Mouse (Mus musculus): ENCODE measurements around the gene Dip2b.

- TF ChIP-seq CTCF (conservative IDR thresholded peaks at IDR 0.05; ENCODE audit: low read length) = no peak
- no peak for TF ChIP-seq NANOG (IDR thresholded peaks at IDR 0.05; ENCODE audit: borderline replicate concordance, low read length)
- TF ChIP-seq POU5F1 (IDR thresholded peaks at IDR 0.05; ENCODE audit: borderline replicate concordance, low read length) = no peak
Observed at GRCm38 (mm10) chr15:100056397-100056908, 18.0 kb downstream of the Dip2b start.

All from E14TG2a.4 (cell line).